Mouse (Mus musculus): ENCODE measurements around the gene Negr1. TPM values are rescaled to one million over a fixed set of nuclear protein-coding genes. Genes with fewer than 3 reads are reported as not detected.

Negr1 gene
- total RNA-seq, 2 experiments from 2014 or later = 0.84 to 1.2 TPM

DNA sequence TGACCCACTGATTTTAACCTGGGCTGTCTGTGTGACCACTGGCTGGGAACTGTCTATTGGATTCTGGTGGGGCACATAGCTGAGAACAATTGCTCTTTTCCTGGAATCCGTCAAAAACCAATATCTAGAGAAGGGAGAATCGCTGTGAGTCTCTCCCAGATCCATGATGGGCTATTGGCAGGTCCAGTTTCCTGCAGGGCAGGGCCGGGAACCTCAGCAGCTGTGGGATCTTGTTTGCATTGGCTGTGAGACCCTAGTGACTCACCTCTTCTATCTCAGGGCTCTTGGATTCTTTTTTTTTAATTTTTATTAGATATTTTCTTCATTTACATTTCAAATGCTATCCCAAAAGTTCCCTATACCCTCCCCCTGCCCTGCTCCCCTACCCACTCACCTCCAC lies 111.0 kb downstream of the Negr1 start:
- intact Hi-C loops (cut with DNase I) = no loop called here
- DNase-seq = no peak

DNA sequence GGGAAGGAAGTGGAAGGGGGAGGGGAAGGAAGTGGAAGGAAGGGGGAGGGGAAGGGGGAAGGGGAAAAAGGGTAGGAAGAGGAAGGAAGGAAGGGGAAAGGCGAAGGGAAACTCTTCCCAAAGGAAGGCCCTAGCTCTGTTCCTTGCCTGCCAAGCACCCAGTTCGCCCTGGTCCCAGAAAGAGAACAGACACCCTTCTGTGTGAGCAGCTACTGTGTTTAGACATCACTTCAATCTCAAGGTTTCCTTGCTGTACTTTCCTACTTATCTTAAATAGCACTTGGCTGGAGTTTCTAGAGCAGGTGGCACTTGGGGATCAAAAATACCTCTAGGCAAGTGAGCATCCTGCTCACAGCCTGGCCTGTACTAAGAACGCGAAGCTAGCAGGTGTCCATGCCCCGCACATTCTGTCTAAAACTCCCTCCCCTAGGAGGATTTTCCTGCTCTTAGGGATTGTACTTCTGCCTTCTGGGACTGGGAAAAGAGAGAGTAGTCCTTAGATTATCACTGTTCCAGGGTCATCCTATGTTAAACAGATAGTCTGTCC lies 128.5 kb downstream of the Negr1 start:
- DNase-seq = no peak
- intact Hi-C loops (cut with DNase I) = no loop called here

DNA sequence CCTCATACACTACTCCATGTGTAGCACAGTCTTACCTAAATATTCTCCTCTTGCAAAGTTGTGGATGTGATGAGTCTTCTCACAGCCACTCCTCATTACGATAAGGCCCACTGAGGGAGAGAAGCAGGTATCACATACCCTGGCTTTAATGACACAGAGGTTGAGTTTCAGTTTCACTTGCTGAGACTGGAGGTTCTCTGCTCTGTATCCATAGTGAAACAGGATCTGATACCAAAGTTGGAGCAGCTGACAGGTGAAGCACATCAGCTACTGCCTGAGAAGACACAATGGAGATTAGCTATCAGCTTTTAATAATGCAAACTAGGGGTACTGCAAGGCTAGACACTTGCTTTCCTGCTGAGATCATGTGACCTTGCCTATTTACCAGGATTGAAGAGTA lies 137.1 kb downstream of the Negr1 start:
- intact Hi-C loops (cut with DNase I) = no loop called here
- no peak for DNase-seq

DNA sequence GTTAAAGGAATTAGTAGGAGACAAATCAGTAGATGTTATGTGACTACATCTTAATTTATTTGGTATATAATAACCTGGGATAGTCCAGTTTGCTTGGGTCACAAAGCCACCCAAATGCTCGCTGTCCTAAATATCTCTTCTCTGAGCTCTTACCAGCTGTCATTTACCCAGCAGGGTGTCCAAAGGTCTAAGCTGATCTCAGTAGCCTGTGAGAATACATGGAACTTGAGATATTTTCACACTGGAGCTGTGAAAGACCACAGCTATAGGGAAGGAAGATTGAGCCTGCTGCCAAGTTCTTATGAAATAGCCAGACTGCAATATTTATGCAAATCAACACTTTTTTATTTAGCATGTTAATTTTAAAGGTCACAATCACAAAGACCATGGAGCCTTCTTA lies 141.6 kb downstream of the Negr1 start:
- intact Hi-C loops (cut with DNase I) = no loop called here
- DNase-seq = no peak

DNA sequence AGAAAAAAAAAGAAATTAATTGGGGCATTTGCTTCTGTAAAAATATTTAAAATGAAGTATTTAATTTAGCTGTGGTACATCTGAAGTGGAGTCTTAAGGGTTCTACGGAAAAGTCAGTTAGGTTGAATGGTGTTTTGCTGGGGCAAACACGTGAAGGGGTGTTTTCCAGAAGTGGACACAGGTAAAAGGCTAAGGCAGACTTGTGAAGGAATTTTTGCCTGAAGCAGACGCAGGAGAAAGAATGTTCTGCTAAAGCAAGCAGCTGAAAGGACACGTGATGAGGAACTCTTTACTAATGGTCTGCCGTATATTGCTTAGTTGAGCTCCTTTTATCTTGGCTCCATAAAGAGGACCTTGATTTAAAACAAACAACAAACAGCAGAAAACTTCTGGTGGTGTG lies 148.6 kb downstream of the Negr1 start:
- intact Hi-C loops (cut with DNase I) = no loop called here
- DNase-seq = no peak

DNA sequence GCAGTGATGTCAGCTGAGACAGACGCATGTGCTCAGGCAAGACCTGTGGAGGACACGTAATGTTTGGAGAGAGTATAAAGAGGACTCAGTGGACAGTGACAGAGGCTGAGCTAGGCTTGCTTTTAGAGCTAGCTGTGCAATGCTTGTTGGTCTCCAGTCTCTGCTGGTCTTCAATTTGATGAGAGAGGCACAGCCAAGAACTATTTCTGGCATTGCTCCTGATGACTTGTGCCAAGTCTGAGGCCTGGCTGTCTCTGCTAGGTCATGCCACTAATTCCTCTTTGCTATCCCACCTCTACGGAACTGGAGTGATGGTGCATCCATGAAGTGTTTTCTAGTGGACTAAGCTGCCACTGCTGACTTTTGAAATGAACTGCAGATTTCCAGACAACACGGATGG lies 149.1 kb downstream of the Negr1 start:
- DNase-seq = no peak
- intact Hi-C loops (cut with DNase I) = no loop called here

DNA sequence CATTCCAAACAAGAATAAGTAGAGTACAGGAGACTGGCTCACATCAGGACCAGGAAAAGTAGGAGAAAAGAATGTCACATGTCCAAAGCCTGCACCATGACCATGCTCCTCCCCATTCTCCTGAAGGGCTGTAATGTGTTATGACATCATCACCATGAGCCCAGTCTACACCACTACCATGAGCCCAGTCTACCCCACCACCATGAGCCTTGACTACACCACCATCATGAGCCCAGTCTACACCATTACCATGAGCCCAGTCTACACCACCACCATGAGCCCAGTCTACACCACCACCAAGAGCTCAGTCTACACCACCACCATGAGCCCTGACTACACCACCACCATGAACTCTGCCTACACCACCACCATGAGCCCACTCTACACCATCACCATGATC lies 174.7 kb downstream of the Negr1 start:
- DNase-seq = no peak
- intact Hi-C loops (cut with DNase I) = no loop called here

DNA sequence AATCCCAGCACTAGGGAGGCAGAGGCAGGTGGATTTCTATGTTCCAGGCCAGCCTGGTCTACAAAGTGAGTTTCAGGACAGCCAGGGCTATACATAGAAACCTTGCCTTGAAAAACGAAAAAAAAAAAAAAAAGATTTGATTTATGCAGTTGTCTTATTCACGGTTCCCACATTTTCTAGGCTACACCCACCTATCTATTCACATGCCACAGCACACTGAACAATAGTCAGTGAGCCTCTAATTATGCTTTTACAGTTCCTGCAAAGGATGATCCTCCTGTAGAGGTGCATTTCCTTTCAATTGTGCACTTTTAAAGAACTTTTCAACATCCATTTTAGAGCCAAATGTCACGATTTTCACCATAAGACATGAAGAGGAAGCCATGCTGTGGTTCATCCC lies 177.9 kb downstream of the Negr1 start:
- intact Hi-C loops (cut with DNase I) = no loop called here
- no peak for DNase-seq

DNA sequence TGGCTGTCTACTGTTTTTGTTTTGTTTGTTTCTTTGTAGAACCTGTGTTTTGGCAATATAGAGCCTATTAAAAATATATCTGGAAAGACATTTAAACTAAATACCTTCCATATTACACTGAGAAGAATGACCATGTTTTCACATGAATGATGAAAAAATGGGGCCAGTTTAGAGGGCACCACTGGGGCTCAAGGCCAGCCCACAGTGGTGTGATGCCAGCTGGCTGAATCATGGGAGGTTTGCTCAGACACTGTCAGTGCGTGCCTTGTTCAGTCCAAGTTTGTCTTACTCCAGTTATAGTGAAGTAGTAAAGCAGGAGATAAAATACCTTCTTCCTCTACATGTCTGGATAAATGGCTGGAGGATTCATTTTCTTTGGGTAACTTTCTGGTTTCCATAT lies 181.7 kb downstream of the Negr1 start:
- no peak for DNase-seq
- intact Hi-C loops (cut with DNase I) = no loop called here

DNA sequence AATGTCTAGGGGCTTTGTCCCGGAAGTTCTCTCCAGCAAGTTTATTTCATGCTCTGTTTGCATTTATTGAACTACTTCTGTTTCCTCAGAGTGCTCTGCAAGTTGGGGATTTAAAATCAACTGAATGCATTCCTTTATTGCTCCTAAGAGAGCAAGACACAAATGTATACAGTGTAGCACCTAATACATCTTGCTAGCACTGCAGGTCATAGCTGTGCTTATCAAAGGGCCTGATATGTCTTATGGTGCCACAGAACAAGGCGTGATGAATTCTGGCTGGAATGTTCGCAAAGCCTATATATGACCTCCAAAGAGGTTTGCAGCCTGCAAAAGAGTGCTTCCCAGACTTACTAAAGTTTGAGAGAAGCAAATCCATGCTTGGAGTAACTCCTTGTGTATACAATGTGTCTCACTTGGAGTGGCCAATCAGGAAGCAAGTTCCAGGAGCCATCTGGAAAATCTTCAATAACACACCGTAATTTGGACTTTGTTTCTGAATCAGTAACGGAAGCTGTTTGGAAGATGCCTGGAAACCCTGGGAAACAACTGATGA lies 183.7 kb downstream of the Negr1 start:
- no peak for DNase-seq
- intact Hi-C loops (cut with DNase I) = no loop called here

DNA sequence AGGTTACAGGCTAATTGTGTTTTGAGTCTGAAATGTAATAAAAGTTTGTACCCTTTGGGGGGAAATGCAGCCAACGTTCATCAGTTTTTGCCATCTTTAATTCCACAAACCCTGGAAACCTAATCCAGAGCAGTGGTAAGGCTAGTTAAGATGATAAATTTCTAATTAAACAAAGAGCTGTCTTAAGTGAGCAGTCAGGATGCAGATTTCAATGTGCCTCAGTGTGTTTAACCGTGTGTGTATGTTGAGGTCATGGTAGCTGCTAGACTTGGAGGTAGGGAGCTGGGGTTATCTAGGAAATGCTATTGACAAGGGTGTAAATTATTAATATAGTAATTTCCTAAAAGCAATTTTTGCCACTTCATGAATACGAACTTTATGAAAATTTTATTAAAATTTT lies 185.9 kb downstream of the Negr1 start:
- intact Hi-C loops (cut with DNase I) = no loop called here
- DNase-seq = no peak

DNA sequence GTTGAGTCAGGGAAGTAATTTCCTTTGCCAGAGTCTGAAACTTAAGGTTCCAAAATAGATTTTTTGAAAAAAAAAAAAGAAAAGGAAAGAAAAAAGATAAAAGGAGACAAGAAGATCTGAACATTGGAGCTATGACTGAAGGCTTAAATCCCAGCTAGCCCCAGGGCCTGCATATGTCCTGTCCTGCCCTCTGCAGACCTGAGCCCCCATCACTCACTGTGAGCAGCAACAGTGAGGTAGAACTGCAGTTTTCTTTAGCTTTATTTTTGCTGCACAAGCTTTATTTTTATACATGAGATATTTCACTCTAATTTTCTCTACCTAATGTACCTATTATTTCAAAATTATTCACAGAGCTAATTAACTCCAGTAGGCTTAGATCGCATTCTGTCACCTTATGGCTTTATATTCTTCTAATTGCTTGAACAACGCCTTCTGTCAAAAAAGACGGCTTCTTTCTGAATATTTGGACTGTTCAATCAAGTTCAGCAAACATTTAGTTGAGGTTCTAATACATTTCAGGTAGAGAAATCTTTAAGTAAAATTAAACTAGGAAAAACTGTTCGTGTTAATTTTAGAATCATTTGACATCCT lies 192.3 kb downstream of the Negr1 start:
- intact Hi-C loops (cut with DNase I) = no loop called here

DNA sequence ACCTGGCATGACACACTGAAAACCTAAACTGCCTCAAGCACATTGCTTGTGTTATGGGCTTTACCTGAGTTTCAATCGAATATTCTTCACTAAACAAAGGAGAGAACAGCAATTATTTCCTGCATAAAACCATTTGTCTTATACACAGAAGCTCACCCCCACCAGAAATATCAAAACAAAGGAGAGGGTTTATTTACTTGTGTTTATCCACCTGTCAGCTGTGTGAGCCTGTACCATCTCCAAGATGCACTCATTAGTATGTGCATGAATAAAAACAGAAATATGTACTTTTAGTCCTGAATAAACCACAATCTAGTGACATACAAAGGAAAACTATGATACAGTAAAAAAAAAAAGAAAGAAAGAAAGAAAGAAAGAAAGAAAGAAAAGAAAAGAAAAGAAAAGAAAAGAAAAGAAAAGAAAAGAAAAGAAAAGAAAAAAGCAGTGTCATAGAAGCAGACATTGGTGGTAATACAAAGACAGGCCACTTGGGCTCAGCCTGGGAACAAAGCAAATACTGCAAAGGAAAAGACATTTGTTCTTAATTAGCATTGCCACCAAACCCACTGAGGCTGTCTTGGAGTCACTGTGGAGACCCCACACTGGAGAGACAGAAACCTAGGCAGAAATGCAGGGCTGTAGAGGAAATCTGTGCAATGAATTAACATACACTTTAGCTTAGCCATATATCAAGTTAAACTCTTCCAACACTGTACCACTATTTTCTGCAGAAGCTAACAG lies 193.4 kb downstream of the Negr1 start:
- DNase-seq = no peak

More for the DNA sequence above, 192.3 kb downstream of the Negr1 start:
- DNase-seq = no peak

DNA sequence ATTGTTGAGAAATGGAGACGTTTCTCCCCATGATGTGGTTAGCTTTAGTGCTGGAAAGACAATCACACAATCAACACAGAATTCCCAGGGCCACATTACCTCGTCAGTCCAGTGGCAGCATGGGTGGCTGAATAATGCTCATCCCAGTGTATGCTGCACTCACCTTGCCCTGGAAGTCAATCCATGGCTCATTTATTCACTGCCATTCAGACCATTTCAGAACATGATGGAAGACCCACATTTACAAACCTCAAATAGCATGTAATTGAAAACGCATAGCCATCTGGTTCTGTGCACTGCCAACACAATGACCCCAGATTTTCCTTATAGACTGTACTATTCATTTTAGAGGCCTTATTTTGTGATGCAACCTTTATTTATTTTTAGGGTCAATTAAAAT lies 203.4 kb downstream of the Negr1 start:
- intact Hi-C loops (cut with DNase I) = no loop called here

More for the DNA sequence above, 193.4 kb downstream of the Negr1 start:
- intact Hi-C loops (cut with DNase I) = no loop called here

DNA sequence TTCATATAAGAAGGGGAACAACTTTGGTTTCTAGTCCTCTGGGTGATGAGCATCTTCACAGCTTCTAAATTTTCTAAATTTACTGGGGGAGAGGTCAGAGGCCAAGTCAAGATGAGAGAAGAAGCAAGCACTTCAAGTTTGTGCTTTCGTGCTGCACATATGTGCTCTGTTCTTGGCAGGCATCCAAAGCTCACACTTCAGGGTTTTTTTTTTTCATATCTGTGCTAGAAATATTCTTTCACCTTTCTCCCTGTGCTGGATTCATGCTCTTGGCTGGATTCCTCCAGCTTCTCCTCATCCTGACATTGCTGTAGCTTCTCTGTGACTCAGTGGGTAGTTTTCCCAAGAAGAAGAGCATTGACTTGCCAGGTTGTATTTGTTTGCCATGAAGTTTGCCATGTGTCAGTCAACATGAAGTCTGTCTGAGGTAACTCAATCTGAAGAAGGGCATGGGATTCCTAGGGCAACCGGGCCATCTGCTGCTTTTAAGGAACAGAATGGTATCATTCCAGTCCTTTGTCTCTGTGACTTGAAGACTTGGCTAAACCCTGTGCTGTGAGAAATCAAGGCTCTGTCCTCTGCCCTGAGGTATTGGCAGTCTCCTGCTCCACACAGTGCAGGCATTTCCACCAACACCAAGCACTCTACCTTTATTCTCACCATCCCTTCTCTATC lies 204.7 kb downstream of the Negr1 start:
- DNase-seq = no peak
- intact Hi-C loops (cut with DNase I) = no loop called here

More for the DNA sequence above, 203.4 kb downstream of the Negr1 start:
- DNase-seq = no peak

DNA sequence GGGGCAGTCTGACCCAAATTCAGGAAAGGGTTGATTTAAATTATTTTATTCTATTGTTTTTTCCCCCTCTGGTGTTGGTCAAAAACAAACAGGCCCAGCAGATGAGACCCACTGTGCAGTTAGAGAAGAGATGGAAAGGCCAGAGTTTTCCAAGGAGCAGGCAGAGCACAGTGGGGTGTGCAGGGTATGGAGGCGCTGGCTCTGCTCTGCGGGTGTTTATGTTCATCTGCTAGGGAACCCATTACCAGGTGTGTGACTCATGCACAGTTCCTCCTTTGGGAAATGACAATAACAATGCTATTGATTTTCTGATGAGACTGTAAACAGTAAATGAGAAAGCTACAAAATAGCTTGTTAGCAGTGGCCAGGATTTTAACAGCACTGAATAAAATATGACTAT lies 210.0 kb downstream of the Negr1 start:
- intact Hi-C loops (cut with DNase I) = no loop called here
- no peak for DNase-seq

DNA sequence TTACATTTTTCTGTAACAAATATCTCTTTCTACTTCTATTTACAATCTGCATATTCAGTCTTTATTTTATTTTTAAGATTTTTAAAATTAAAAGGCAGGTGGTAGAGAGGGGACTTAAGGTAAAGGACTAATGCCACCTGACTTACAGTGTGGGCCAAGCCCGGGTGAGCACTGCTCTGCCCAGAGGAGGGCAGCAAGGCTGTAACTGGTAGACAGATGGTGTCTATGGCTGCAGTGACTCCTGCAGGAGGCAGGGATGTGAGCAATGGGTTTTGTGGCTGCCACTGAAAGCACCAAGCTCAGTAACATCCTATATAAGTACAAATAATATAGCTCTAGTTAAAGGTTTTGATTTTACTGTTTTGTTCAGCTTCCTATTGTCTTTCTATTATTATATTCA lies 210.5 kb downstream of the Negr1 start:
- no peak for DNase-seq
- intact Hi-C loops (cut with DNase I) = no loop called here

DNA sequence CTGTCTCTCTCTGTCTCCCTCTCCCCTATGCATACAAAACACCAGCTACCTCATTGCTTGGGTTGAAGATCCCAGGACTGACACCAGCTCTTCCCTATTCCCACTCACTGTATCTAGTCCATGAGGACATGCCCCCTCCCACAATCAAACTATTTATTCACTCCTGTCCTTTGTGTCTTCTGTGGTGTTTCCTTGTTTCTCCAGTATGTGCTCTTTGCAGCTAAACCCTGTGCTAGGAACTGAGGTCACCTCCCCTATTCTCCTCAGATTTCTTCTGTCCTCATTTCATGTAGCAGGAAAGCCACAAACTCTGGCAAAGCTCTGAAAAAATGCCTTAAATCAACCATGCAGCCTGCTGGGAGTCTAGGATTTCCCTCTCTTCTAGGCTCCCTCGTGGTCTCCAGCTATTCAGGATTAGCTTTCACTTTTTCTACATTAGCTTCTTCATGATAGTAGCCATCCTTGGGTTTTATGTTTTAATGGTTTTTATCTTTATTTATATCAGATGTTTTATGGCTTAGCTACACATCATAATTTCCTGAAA lies 222.8 kb downstream of the Negr1 start:
- no peak for DNase-seq
- intact Hi-C loops (cut with DNase I) = no loop called here

DNA sequence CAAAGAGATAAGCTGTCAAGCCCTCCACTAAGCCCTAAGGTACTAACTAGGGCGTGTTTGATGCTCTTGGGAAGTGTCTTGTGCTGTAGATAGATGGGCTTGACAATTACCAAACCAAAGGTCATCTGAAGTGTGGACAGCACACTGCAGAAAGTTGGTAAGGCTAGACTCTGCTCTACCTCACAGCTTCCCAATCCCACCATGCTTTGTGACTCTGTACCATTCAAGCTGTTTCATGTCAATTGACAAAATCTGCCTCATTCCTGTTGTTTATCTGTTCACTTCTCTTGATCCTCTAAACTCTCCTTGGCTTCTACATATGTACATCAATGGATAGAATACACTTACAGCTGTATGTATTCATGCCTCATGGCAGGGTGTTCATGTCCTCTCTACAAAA lies 224.8 kb downstream of the Negr1 start:
- intact Hi-C loops (cut with DNase I) = no loop called here
- no peak for DNase-seq

DNA sequence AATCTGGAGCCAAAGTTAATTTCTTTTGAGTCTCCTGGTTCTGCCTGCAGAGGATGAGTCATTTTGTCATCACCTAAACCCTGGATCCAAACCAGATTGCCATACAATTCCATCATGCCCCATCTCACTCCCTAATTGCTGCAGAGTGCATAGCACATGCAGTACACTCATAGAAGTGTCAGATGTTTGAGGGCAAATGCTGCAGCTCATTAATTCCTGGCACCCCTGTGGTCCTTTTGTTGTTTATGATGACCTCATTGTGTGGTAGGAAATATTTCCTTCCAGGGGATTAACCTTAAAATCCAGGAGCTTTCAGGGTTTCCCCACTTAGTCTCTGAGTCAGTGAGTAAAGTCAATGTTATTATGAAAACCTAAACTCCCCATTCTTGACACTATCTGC lies 229.6 kb downstream of the Negr1 start:
- intact Hi-C loops (cut with DNase I) = no loop called here
- DNase-seq = no peak

DNA sequence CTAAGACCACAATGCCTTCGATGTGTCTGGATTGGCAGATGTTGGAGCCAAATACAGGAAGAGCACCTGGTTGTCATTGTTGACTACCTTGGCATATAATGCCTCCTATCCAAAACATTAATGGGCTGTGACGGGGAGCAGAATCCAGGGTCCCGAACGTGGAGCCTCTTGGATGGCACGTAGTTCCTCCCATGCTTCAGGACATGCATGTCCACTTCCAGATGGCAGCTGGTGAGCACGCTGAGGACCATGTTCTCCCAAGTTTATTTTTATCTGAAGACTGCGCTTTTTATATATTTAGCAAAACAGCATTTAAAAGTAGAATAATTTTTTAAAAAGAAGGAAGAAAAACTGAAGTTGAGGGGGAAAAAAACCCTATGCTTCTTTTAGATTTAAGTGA lies 231.1 kb downstream of the Negr1 start:
- intact Hi-C loops (cut with DNase I) = no loop called here
- DNase-seq = no peak
